Mouse (Mus musculus) effector memory CD4-positive, alpha-beta T cell, adult 5 months (primary cell): ENCODE data around the gene B9d1. TPM values are rescaled to one million over a fixed set of nuclear protein-coding genes. Genes with fewer than 3 reads are reported as not detected.

Source experiments
- polyA plus RNA-seq: library from polyadenylated mRNA; unstranded; fragments of 100-300 nt; shearing (Covaris generic); gene quantifications from one replicate; pipeline ENCODE4 v1.2.1, GENCODE M21; 2017

Gene B9d1
- polyA plus RNA-seq: 1.6 TPM

DNA sequence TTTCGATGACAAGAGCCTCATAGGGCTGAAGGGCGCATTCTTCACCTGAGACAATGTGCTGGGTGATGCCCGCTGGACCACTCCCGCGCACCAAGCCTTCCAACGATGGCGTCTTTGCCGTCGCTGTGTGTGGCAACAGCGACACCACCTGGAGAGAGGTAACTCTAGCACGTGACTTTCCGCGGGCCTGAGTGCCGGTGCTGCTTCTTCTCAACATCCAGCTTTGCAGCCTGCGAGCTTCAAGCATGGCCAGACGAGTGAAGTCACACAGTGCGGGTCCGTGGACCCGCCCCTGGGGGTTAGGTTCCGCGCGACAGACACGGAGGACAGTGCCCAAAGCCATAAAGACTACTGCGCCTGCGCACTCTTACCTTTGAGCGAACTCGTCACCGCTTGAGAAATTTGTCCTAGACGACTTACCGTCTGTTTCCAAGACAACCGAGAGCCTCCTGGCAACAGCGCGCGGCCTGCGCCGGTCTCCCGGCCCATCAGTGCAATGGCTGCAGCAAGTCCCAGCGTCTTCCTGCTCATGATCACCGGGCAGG is at the start of gene B9d1:
TSS of gene B9d1 (plus strand) at position 432 of the 545 bp plus-strand sequence.

DNA sequence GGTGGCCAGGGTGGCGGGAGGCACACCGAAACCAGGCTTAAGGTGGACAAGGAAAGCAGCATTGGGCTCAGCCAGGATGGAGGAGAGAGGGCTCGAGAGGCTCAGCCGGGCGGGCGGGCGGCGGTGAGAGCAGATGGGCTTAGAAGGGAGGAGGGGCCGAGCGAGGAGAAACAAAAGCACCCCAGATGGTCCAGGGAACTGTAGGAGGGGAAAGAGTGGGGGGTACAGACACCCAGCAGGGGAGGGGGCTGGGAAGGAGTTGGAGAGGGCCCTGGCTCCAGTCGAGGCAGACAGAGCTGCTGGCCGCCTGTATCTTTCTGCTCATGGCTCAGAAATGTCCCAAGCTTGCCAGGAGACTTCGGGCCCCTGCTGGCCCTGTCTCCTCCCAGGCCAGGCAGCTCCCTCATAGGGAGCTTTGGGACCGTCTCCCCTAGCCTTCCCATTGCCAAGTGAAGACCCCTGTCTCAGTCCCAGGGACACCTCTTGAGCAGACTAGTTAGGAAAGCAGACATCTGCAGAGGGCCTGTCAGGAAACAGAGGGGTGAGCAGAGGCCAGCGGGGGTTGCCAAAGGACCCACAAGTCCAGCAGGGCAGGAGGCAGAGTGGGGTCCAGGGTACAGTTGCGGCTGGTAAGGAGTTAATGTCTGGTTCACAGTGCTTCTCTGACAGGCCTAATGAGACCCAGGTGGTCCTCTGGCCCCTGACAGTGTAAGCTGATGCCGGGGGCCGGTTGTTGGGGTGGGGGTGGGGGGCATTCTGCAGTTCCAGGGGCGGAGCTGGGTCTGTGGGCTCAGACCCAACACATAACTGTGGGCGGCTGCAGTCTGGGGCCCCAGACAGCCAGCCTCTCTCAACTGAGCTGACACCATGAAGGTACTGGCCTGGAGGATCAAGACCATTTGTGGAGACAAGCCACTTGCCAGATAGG is 20.1 kb upstream of the B9d1 start, which contains the start of gene Mfap4:
TSS of gene Mfap4 (plus strand) at position 819 of the 928 bp plus-strand sequence.

DNA sequence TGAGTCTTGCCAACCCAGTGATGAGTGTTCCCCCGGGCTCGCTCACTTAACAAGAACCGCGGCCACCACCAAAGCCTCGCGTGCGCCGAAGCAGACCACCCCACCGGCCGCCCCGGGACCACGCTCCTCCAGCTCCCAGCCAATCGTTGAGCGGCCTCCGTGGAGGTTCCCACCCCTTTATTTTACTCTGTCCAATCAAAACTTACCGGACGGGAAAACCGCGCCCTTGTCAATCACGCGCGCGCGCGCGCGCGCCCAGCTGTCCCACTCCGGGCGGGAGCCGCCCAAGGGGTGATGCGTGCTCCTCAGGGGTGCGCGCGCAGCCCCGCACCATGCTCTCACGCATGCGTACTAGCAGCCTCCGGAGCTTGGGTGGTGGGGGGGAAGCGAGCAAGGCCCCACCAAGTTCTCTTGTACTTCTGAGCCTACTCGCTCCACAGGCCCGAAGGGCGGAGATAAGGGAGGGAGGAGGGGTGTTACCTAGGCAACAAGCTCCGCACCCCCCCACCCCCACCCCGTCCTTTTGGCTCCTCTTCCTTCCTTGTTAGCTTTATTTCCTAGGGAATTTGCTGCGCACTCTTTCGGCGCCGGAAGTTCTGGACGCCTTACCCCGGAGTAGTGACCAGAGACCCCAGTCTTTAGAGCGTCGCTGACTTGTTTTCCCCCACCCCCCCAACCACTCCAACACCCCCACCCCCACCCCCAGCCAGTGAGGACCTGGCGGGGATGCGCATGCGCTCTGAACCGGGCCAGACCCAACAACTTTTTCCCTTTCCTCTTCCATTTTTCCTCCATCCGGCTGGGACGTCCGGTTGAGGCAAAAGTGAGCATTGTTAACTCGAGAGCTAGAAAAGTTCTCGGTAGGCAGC is 10.6 kb upstream of the B9d1 start, which contains the start of gene Mapk7:
TSS of gene Mapk7 (minus strand) at position 278 of the 869 bp plus-strand sequence.

Other genes with a start within 250 kb of the B9d1 start
- gene Aldh3a2, start 237.7 kb upstream of the B9d1 start, polyA plus RNA-seq: 30.7 TPM
- gene Slc47a2, start 162.3 kb upstream of the B9d1 start, polyA plus RNA-seq: not detected
- gene Slc47a1, start 126.8 kb upstream of the B9d1 start, polyA plus RNA-seq: not detected
- gene Rnf112, start 51.0 kb upstream of the B9d1 start, polyA plus RNA-seq: not detected
- gene Mfap4, start 19.7 kb upstream of the B9d1 start, polyA plus RNA-seq: not detected
- gene Mapk7, start 10.7 kb upstream of the B9d1 start, polyA plus RNA-seq: 14.4 TPM
- gene Epn2, start 74.5 kb downstream of the B9d1 start, polyA plus RNA-seq: 1.1 TPM
- gene Grap, start 148.1 kb downstream of the B9d1 start, polyA plus RNA-seq: 240 TPM
- gene Fam83g, start 178.9 kb downstream of the B9d1 start, polyA plus RNA-seq: 1.00 TPM
- not detected for gene Slc5a10, start 215.7 kb downstream of the B9d1 start, polyA plus RNA-seq